Mouse (Mus musculus) lung, adult 2 months (tissue): ENCODE data around the gene Osgin1.

Experiments used
- CTCF ChIP-seq: fragments of 200-500 bp; IDR thresholded peaks from 2 replicates; pipeline ENCODE4 v1.5.1; 2011; ENCODE audit warnings: mild to moderate bottlenecking, low read length, control low read depth; ENCODE audit not compliant: insufficient read depth
- POLR2A ChIP-seq: fragments of 200-500 bp; IDR thresholded peaks from 2 replicates; pipeline ENCODE4 v1.6.1; 2011; ENCODE audit warnings: low read depth, mild to moderate bottlenecking, control low read depth, low read length, borderline replicate concordance; ENCODE audit errors: extremely low read depth

DNA sequence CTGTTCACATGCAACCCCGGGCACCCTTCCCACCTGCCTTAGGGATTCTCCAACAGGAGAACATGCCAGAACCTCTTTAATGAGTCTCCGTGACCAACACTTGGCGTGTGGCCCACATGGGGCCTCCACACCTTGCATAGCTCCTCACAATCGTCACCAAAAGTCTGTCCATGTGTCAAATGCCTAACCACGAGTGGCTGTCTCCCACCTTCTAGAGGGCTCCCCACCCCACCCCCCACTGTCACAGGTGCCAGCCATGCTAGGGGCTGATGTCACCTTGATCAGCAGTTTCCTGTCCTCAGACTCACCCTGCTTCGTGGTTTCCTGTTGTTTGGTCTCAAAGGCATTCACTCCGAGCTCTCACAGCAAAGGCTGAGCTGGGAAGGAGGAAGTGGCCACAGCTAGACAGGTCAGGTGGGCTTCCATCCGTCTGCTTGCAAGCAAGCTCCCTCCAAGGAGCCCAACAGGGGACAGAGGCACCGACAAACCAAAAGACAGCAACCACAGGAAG lies 10.2 kb upstream of the Osgin1 start:
- TF ChIP-seq CTCF (no peak), POLR2A (no peak)
